Mouse (Mus musculus): ENCODE measurements around the gene Rnf150. TPM values are rescaled to one million over a fixed set of nuclear protein-coding genes. Genes with fewer than 3 reads are reported as not detected.

The Rnf150 gene
- polyA plus RNA-seq, 1 experiment, result 2.0 TPM

DNA sequence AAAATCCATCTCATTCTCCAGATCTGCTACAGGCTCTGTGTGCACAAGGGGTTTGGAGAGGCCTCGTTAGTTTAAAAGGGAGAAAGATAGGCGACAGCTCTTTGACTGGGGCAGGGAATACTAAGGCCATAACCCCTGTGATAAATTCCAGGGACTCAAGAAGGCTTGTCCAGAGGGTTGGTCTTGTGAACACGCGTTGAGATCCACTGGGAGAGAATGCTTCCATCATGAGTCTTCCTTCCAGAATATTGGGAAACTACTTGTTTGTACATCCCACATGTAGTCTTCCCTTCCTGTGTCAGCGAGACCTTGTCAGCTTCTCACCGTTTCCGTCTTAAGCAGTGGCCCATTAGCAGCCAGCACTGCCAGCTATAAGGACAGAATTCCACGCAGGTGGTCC is 195.8 kb downstream of the Rnf150 start:
- TF ChIP-seq MAX (IDR thresholded peaks at IDR 0.05; ENCODE audit: low read depth), result no peak
- no peak overlapping the region for H3K4me2 ChIP-seq (ENCODE audit: low read depth)

DNA sequence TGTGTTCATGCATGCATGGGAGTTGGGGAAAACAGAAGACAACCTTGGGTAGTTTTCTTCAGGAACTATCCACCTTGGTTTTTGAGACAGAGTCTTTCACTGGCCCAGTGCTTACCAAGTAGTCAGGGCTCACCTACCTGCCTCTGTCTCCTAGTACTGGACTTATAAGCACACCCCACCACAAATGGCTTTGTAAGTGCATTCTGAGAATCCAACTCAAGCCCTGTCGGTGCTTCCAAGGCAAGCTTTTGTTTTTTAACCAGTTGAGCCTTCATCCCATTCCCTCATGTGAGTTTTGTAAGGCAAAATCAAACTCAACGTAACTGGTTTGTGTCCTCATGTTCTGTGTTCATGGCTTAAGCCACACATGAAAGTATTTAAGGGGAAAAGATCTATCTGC is 196.9 kb downstream of the Rnf150 start:
- H3K36me3 ChIP-seq (ENCODE audit: control insufficient read depth, insufficient read depth), result no peaks in the 10 kb centered on the region
- H3ac ChIP-seq (ENCODE audit: control insufficient read depth, insufficient read length), result no peak overlapping the region
- no peak for TF ChIP-seq SRF (IDR thresholded peaks at IDR 0.05; ENCODE audit: control insufficient read depth, insufficient read length, low read depth)
- TF ChIP-seq TCF12 (IDR thresholded peaks at IDR 0.05; ENCODE audit: insufficient read depth, poor library complexity, severe bottlenecking), result no peak
- TF ChIP-seq REST (IDR thresholded peaks at IDR 0.05; ENCODE audit: insufficient read depth, insufficient read length), result no peak
- no peak for TF ChIP-seq POLR2A (IDR thresholded peaks at IDR 0.05; ENCODE audit: insufficient read length, low read depth)
- TF ChIP-seq MYOG (IDR thresholded peaks at IDR 0.05; ENCODE audit: control insufficient read depth in 1 of 3, insufficient read depth in 1 of 3, insufficient read length in 2 of 3, low read depth in 2 of 3), result no peak
- TF ChIP-seq POLR2AphosphoS2 (IDR thresholded peaks at IDR 0.05; ENCODE audit: insufficient read length, low read depth), result no peak
- TF ChIP-seq MAX (IDR thresholded peaks at IDR 0.05; ENCODE audit: low read depth), result no peak
- TF ChIP-seq USF1 (IDR thresholded peaks at IDR 0.05; ENCODE audit: low read depth), result no peak
- no peak for TF ChIP-seq MYOD1 (IDR thresholded peaks at IDR 0.05; ENCODE audit: control insufficient read depth in 1 of 3, insufficient read length in 2 of 3, low read depth in 2 of 3)
- TF ChIP-seq E2F4 (IDR thresholded peaks at IDR 0.05; ENCODE audit: insufficient read depth), result no peak
- TF ChIP-seq CEBPB (IDR thresholded peaks at IDR 0.05; ENCODE audit: insufficient read depth, poor library complexity, severe bottlenecking), result no peak
- no peaks in the 10 kb centered on the region for H3K79me2 ChIP-seq (ENCODE audit: control insufficient read depth, insufficient read depth)
- H3K4me3 ChIP-seq, result no peak overlapping the region
- no peak overlapping the region for H3K4me2 ChIP-seq (ENCODE audit: low read depth)
- H3K27me3 ChIP-seq (ENCODE audit: control insufficient read depth, insufficient read depth, insufficient read length), result no peaks in the 10 kb centered on the region

More for the DNA sequence above, 195.8 kb downstream of the Rnf150 start:
- H3K79me2 ChIP-seq (ENCODE audit: control insufficient read depth, insufficient read depth), result no peaks in the 10 kb centered on the region
- H3K4me3 ChIP-seq, result no peak overlapping the region
- H3ac ChIP-seq (ENCODE audit: control insufficient read depth, insufficient read length), result no peak overlapping the region
- H3K36me3 ChIP-seq (ENCODE audit: control insufficient read depth, insufficient read depth), result no peaks in the 10 kb centered on the region
- H3K27me3 ChIP-seq (ENCODE audit: control insufficient read depth, insufficient read depth, insufficient read length), result no peaks in the 10 kb centered on the region

DNA sequence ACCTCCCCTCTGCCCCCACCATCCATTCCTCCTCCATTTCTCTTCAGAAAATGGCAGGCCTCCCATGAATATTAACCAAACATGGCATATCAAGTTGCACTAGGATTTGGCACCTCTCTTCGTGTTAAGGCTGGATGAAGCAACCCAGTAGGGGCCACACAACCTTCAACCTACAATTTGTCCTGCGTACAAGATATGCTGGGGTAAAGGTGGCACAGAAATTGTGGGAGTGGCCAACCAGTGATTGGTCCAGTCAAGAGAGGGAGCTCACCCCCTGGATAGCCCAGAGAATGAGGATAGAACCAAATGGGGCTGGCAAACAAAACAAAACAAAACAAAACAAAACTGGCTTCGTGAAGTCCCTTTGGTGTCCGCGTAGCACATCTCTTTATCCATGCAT is 198.1 kb downstream of the Rnf150 start:
- Histone ChIP-seq H3K27me3 (ENCODE audit: control insufficient read depth, insufficient read depth, insufficient read length) (no peaks in the 10 kb centered on the region), H3K4me3 (no peak overlapping the region), H3ac (ENCODE audit: control insufficient read depth, insufficient read length) (no peak overlapping the region), H3K79me2 (ENCODE audit: control insufficient read depth, insufficient read depth) (no peaks in the 10 kb centered on the region), H3K36me3 (ENCODE audit: control insufficient read depth, insufficient read depth) (no peaks in the 10 kb centered on the region), H3K4me2 (ENCODE audit: low read depth) (no peak overlapping the region)
- TF ChIP-seq SRF (IDR thresholded peaks at IDR 0.05; ENCODE audit: control insufficient read depth, insufficient read length, low read depth), result no peak
- no peak for TF ChIP-seq POLR2AphosphoS2 (IDR thresholded peaks at IDR 0.05; ENCODE audit: insufficient read length, low read depth)
- TF ChIP-seq USF1 (IDR thresholded peaks at IDR 0.05; ENCODE audit: low read depth), result no peak
- TF ChIP-seq REST (IDR thresholded peaks at IDR 0.05; ENCODE audit: insufficient read depth, insufficient read length), result no peak
- no peak for TF ChIP-seq MYOD1 (IDR thresholded peaks at IDR 0.05; ENCODE audit: control insufficient read depth in 1 of 3, insufficient read length in 2 of 3, low read depth in 2 of 3)
- TF ChIP-seq TCF3 (IDR thresholded peaks at IDR 0.05; ENCODE audit: insufficient read length, low read depth), result no peak
- TF ChIP-seq MAX (IDR thresholded peaks at IDR 0.05; ENCODE audit: low read depth), result no peak
- TF ChIP-seq TCF12 (IDR thresholded peaks at IDR 0.05; ENCODE audit: insufficient read depth, poor library complexity, severe bottlenecking), result no peak
- no peak for TF ChIP-seq POLR2A (IDR thresholded peaks at IDR 0.05; ENCODE audit: insufficient read length, low read depth)
- no peak for TF ChIP-seq MYOG (IDR thresholded peaks at IDR 0.05; ENCODE audit: control insufficient read depth in 1 of 3, insufficient read depth in 1 of 3, insufficient read length in 2 of 3, low read depth in 2 of 3)
- TF ChIP-seq CEBPB (IDR thresholded peaks at IDR 0.05; ENCODE audit: insufficient read depth, poor library complexity, severe bottlenecking), result no peak
- no peak for TF ChIP-seq E2F4 (IDR thresholded peaks at IDR 0.05; ENCODE audit: insufficient read depth)

DNA sequence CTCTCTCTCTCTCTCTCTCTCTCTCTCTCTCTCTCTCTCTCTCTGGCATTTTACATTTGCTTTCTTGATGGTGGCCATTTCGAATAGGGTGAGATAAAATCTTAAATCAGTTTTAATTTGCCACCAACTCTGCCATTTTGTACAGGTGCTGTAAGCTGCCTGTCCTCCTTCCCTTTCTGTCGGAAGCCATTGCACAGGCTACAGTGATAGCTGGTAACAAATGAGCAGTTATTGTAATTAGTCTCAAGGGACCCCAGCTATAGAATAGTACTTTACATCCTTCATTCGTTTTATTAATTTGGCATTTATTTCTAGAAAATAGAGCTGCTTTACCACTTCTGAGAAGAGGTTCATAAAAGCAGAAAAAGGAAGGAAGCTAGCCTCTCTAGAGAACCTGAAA is 198.7 kb downstream of the Rnf150 start:
- Histone ChIP-seq H3K4me3 (no peak overlapping the region), H3ac (ENCODE audit: control insufficient read depth, insufficient read length) (no peak overlapping the region), H3K4me2 (ENCODE audit: low read depth) (no peak overlapping the region), H3K27me3 (ENCODE audit: control insufficient read depth, insufficient read depth, insufficient read length) (no peaks in the 10 kb centered on the region), H3K79me2 (ENCODE audit: control insufficient read depth, insufficient read depth) (no peaks in the 10 kb centered on the region), H3K36me3 (ENCODE audit: control insufficient read depth, insufficient read depth) (no peaks in the 10 kb centered on the region)
- TF ChIP-seq TCF3 (IDR thresholded peaks at IDR 0.05; ENCODE audit: insufficient read length, low read depth) (no peak), TCF12 (IDR thresholded peaks at IDR 0.05; ENCODE audit: insufficient read depth, poor library complexity, severe bottlenecking) (no peak), REST (IDR thresholded peaks at IDR 0.05; ENCODE audit: insufficient read depth, insufficient read length) (no peak), MYOG (IDR thresholded peaks at IDR 0.05; ENCODE audit: control insufficient read depth in 1 of 3, insufficient read depth in 1 of 3, insufficient read length in 2 of 3, low read depth in 2 of 3) (no peak), E2F4 (IDR thresholded peaks at IDR 0.05; ENCODE audit: insufficient read depth) (no peak), USF1 (IDR thresholded peaks at IDR 0.05; ENCODE audit: low read depth) (no peak), SRF (IDR thresholded peaks at IDR 0.05; ENCODE audit: control insufficient read depth, insufficient read length, low read depth) (no peak), POLR2A (IDR thresholded peaks at IDR 0.05; ENCODE audit: insufficient read length, low read depth) (no peak)

DNA sequence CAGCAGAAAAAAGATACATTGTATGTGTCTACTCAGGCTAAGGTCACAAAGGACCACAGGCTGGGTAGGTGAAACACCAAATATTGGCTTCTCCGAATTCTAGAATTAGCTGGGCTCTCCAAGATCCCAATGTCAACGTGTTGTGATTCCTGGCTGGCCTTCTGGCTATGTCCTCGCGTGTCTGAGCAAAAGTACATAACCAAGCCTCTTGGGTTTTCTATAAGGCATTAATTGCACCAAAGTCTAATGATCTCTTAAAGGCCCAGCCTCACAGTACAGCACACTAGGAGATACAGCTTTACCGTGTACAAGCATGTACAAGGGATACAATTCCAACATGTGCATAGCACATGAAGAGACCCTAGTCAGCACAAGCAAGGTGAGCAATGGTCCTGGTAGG is 199.1 kb downstream of the Rnf150 start:
- TF ChIP-seq REST (IDR thresholded peaks at IDR 0.05; ENCODE audit: insufficient read depth, insufficient read length) (no peak), E2F4 (IDR thresholded peaks at IDR 0.05; ENCODE audit: insufficient read depth) (no peak), SRF (IDR thresholded peaks at IDR 0.05; ENCODE audit: control insufficient read depth, insufficient read length, low read depth) (no peak), MYOD1 (IDR thresholded peaks at IDR 0.05; ENCODE audit: control insufficient read depth in 1 of 3, insufficient read length in 2 of 3, low read depth in 2 of 3) (no peak), TCF12 (IDR thresholded peaks at IDR 0.05; ENCODE audit: insufficient read depth, poor library complexity, severe bottlenecking) (no peak), MAX (IDR thresholded peaks at IDR 0.05; ENCODE audit: low read depth) (no peak), MYOG (IDR thresholded peaks at IDR 0.05; ENCODE audit: control insufficient read depth in 1 of 3, insufficient read depth in 1 of 3, insufficient read length in 2 of 3, low read depth in 2 of 3) (no peak), TCF3 (IDR thresholded peaks at IDR 0.05; ENCODE audit: insufficient read length, low read depth) (no peak), POLR2A (IDR thresholded peaks at IDR 0.05; ENCODE audit: insufficient read length, low read depth) (no peak), CEBPB (IDR thresholded peaks at IDR 0.05; ENCODE audit: insufficient read depth, poor library complexity, severe bottlenecking) (no peak), POLR2AphosphoS2 (IDR thresholded peaks at IDR 0.05; ENCODE audit: insufficient read length, low read depth) (no peak), USF1 (IDR thresholded peaks at IDR 0.05; ENCODE audit: low read depth) (no peak)
- Histone ChIP-seq H3K4me3 (no peak overlapping the region), H3K79me2 (ENCODE audit: control insufficient read depth, insufficient read depth) (no peaks in the 10 kb centered on the region), H3K36me3 (ENCODE audit: control insufficient read depth, insufficient read depth) (no peaks in the 10 kb centered on the region), H3ac (ENCODE audit: control insufficient read depth, insufficient read length) (no peak overlapping the region), H3K4me2 (ENCODE audit: low read depth) (no peak overlapping the region), H3K27me3 (ENCODE audit: control insufficient read depth, insufficient read depth, insufficient read length) (no peaks in the 10 kb centered on the region)

Data from myocyte (in vitro differentiated cells).